ENCODE assay signal across 1 mouse cellular context in the genomic region with DNA sequence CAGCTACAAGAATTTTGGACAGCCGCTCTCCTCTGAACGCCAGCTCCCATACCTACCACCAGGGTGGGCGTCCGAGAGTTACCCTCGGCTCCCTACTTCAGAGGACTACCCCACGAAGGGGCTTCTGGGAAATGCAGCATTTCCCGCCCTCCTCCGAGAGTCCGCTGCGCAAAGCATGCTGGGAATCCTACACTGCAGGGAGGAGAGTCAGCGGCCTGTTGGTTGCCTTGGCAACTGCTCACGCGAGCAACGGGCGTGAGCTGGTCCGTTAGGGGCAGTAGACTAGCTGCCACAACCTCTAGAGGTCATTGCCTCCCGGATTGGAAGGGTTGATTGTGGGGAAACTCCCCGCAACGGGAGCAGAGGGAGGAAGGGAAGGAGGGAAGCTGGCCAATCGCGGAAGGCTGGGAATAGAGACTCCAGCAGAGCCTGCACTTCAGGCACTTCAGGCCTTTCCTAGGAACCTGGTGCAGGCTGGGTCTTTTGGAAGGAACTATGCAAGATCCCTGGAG.
A peak's percentile ranks its signal among the peaks of the same experiment; 100 is the strongest.
TF ChIP-seq lines count a peak whose summit lies in the region.

A gene (minus strand): TSS at position 177 of the 512 bp plus-strand sequence.

TF ChIP-seq in CH12.LX, 34 proteins besides CTCF, POLR2A, EP300 and RAD21 (continued from another document):
- TF ChIP-seq NELFE (IDR thresholded peaks at IDR 0.05; ENCODE audit: low read depth, low read length), result peak; percentile 89
- TF ChIP-seq ZKSCAN1 (IDR thresholded peaks at IDR 0.05; ENCODE audit: borderline replicate concordance, low read depth, low read length), result no peak
- peak; percentile 28; the same call in 1 of the 2 replicates for TF ChIP-seq CHD2 (IDR thresholded peaks at IDR 0.05; ENCODE audit: low read length)
- TF ChIP-seq HCFC1 (IDR thresholded peaks at IDR 0.05; ENCODE audit: low read depth, low read length), result peak; percentile 77
- TF ChIP-seq ZMIZ1 (IDR thresholded peaks at IDR 0.05; ENCODE audit: low read depth, low read length), result peak; percentile 93
- no peak for TF ChIP-seq PAX5 (IDR thresholded peaks at IDR 0.05; ENCODE audit: low read length)
- TF ChIP-seq MYC (IDR thresholded peaks at IDR 0.05; ENCODE audit: low read depth, low read length), result peak; percentile 71; the same call in 1 of the 2 replicates
- peak; percentile 70; the same call in 1 of the 2 replicates for TF ChIP-seq TBP (conservative IDR thresholded peaks at IDR 0.05; ENCODE audit: low read depth, low read length)
- TF ChIP-seq JUND (conservative IDR thresholded peaks at IDR 0.05; ENCODE audit: low read depth, low read length), result no peak
- TF ChIP-seq MAX (IDR thresholded peaks at IDR 0.05; ENCODE audit: low read length), result peak; percentile 86
- TF ChIP-seq E2F4 (IDR thresholded peaks at IDR 0.05; ENCODE audit: insufficient replicate concordance, low read depth, low read length), result peak; percentile 97; the same call in 1 of the 2 replicates
- TF ChIP-seq BHLHE40 (IDR thresholded peaks at IDR 0.05; ENCODE audit: low read depth, low read length), result peak; percentile 100
- TF ChIP-seq ZNF384 (IDR thresholded peaks at IDR 0.05; ENCODE audit: low read depth, low read length), result no peak
- TF ChIP-seq IRF4 (IDR thresholded peaks at IDR 0.05; ENCODE audit: low read depth, low read length), result peak; percentile 54; the same call in 1 of the 2 replicates
- peak; percentile 83 for TF ChIP-seq MAZ (IDR thresholded peaks at IDR 0.05; ENCODE audit: low read depth, low read length)
- TF ChIP-seq UBTF (IDR thresholded peaks at IDR 0.05; ENCODE audit: low read depth, low read length), result no peak
- TF ChIP-seq MAFK (IDR thresholded peaks at IDR 0.05; ENCODE audit: insufficient replicate concordance, low read length), result no peak
- TF ChIP-seq RCOR1 (conservative IDR thresholded peaks at IDR 0.05; ENCODE audit: low read depth, low read length), result no peak
- TF ChIP-seq MXI1 (IDR thresholded peaks at IDR 0.05; ENCODE audit: low read depth, low read length), result peak; percentile 98
- TF ChIP-seq TCF12 (IDR thresholded peaks at IDR 0.05; ENCODE audit: low read depth, low read length), result peak; percentile 82; the same call in 1 of the 2 replicates
- no peak for TF ChIP-seq USF2 (conservative IDR thresholded peaks at IDR 0.05; ENCODE audit: low read depth, low read length)
- TF ChIP-seq CHD1 (IDR thresholded peaks at IDR 0.05; ENCODE audit: low read depth, low read length), result peak; percentile 76; the same call in 1 of the 2 replicates
- TF ChIP-seq GABPA (IDR thresholded peaks at IDR 0.05; ENCODE audit: insufficient replicate concordance, low read depth, low read length), result no peak
- TF ChIP-seq SMC3 (IDR thresholded peaks at IDR 0.05; ENCODE audit: low read depth, low read length), result no peak
- TF ChIP-seq MEF2A (IDR thresholded peaks at IDR 0.05; ENCODE audit: borderline replicate concordance, low read depth, low read length), result peak; percentile 50; the same call in 1 of the 2 replicates
- no peak for TF ChIP-seq ZC3H11A (IDR thresholded peaks at IDR 0.05; ENCODE audit: low read depth, low read length)
